Mouse (Mus musculus) cortical plate, adult 2 months (tissue): ENCODE measurements around the gene Atp5c1.

Experiments used
- CTCF ChIP-seq: fragments of 200-500 bp; IDR thresholded peaks from 2 replicates; pipeline ENCODE4 v1.5.1; 2011; ENCODE audit warnings: mild to moderate bottlenecking, control low read depth, low read length; ENCODE audit not compliant: insufficient read depth; ENCODE audit errors: extremely low read depth
- POLR2A ChIP-seq: fragments of 200-500 bp; IDR thresholded peaks from 2 replicates; pipeline ENCODE4 v1.6.1; 2011; ENCODE audit warnings: mild to moderate bottlenecking, low read length, control low read depth; ENCODE audit not compliant: insufficient read depth; ENCODE audit errors: extremely low read depth

DNA sequence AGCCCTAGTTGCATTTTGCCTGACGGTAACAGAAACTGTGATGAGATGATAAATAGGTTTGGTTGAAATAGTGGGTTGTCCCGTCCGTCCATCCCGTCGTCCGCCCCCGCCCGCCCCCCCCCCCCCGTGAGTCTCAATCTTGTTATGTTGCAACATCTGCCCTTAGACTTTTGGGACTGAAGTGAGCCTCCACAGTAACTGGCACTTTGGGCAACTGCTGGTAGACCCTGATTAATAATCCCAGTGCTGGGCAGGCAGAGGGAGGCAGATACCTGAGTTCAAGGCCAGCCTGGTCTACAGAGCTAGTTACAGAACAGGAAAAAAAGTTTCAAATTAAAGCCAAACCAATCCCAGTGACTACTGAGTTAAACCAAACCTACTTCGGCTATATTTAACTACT lies 30.9 kb downstream of the Atp5c1 start:
- TF ChIP-seq CTCF, result no peak
- no peak for TF ChIP-seq POLR2A
